Mouse (Mus musculus) intestine, embryonic 15.5 days (tissue): Measurements from ENCODE around the gene Trp53inp2. TPM values are rescaled to one million over a fixed set of nuclear protein-coding genes. Genes with fewer than 3 reads are reported as not detected.

ENCODE experiments used
- ATAC-seq: fragments of 200-750 bp; cut with Nextera tagmentation; 2 replicates; pipeline ENCODE4 v1.8.0; 2017; ENCODE audit warnings: moderate TSS enrichment, moderate library complexity
- H3K27ac ChIP-seq: fragments of 300-500 bp; sonication (generic); 2 replicates; pipeline ENCODE4 v1.5.1; 2015; ENCODE audit warnings: mild to moderate bottlenecking, inconsistent platforms
- H3K27me3 ChIP-seq: fragments of 300-500 bp; sonication (generic); replicated peaks from 2 replicates; pipeline ENCODE4 v1.6.1; 2015; ENCODE audit warnings: inconsistent platforms
- H3K36me3 ChIP-seq: fragments of 300-500 bp; sonication (generic); 2 replicates; pipeline ENCODE4 v1.6.1; 2015; ENCODE audit warnings: inconsistent platforms
- H3K4me1 ChIP-seq: fragments of 300-500 bp; sonication (generic); replicated peaks from 2 replicates; pipeline ENCODE4 v1.6.1; 2015; ENCODE audit warnings: inconsistent platforms
- H3K4me2 ChIP-seq: fragments of 300-500 bp; sonication (generic); replicated peaks from 2 replicates; pipeline ENCODE4 v1.6.1; 2015; ENCODE audit warnings: mild to moderate bottlenecking, inconsistent platforms
- H3K4me3 ChIP-seq: fragments of 300-500 bp; sonication (generic); replicated peaks from 2 replicates; pipeline ENCODE4 v1.5.1; 2015; ENCODE audit warnings: inconsistent platforms
- H3K9ac ChIP-seq: fragments of 300-500 bp; sonication (generic); 2 replicates; pipeline ENCODE4 v1.6.1; 2015; ENCODE audit warnings: inconsistent platforms
- H3K9me3 ChIP-seq: fragments of 300-500 bp; sonication (generic); 2 replicates; pipeline ENCODE4 v1.6.1; 2016; ENCODE audit warnings: inconsistent platforms
- WGBS: fragments of 180-500 bp; shearing (Covaris S2); methylation state at CpG from one replicate; pipeline ENCODE4 v1.1.7; 2015; 5-methylcytosine and 5-hydroxymethylcytosine counted together
- polyA plus RNA-seq: library from polyadenylated mRNA; unstranded; fragments of >200 nt; fragmentation: Nextera tagmentation; extraction: Ambion mirVana; gene quantifications from 2 replicates; pipeline ENCODE4 v1.2.1, GENCODE M21; 2015

The Trp53inp2 gene
- polyA plus RNA-seq, 1 experiment from 2014 or later: 19.1 TPM

DNA sequence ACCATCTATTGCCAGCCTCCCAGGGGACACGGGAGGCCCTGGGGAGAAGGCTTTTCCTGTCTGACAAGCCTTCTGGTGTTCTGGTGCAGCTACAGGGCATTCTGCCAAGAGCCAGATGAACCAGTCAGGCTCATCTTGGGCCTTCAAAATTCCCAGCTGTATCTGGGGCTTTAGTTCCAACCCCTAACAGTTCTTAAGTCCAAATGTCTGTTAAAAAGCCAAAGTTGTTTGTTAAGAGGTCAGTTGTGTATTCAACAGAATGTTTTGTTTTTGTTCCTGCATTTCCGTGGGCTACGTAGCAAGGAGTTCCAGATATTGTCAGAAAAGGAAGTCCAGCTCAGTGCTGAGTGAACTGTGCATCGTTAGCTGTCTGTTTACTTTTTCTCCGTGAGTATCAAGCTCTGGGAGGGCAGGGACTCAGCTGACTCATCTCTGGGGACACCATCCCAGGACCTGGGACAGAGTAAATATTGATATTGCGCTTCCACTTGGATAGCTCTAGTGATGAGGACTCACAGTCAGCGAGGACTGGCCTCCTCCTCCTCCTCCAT, 11.5 kb upstream of the Trp53inp2 start:
- Histone ChIP-seq H3K4me3 (no peak overlapping the region), H3K4me1 (0 out of 2 replicates have a peak, but pooled peaks cover 8% of the 10 kb centered on the region), H3K27ac (peak overlapping the region; percentile 55), H3K9ac (no peak overlapping the region), H3K4me2 (peak overlapping the region; percentile 19), H3K27me3 (no peaks in the 10 kb centered on the region), H3K36me3 (no peaks in the 10 kb centered on the region), H3K9me3 (no peaks in the 10 kb centered on the region)
- peak; percentile 90 for ATAC-seq
- 15% methylated on average over 7 of the region's 7 CpGs for WGBS

DNA sequence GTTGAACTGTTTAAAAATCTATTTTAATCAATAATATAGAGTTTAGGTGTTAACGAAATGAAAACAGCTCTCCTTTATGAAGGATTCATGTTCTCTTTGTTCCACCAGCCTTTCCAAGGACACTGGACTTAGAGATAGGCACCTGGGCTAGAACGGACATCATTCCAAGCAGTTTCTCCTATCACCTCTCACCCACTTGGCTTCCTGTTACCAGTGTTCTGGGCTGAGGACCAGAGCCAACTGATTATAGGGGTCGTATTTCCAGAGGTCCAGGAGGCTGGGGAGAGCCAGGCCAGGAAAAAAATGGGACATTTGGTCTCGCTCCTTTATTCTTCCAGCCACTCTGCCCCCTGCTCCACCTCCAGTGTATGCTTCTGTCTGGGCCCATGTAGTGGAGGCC, 8.4 kb upstream of the Trp53inp2 start:
- Histone ChIP-seq H3K4me1 (0 out of 2 replicates have a peak, but pooled peaks cover 8% of the 10 kb centered on the region), H3K9ac (no peak overlapping the region), H3K4me2 (no peak overlapping the region), H3K4me3 (no peak overlapping the region), H3K27me3 (no peaks in the 10 kb centered on the region), H3K36me3 (no peaks in the 10 kb centered on the region), H3K27ac (no peak overlapping the region), H3K9me3 (no peaks in the 10 kb centered on the region)
- 62% methylated on average over 4 of the region's 4 CpGs for WGBS
- no peak for ATAC-seq

DNA sequence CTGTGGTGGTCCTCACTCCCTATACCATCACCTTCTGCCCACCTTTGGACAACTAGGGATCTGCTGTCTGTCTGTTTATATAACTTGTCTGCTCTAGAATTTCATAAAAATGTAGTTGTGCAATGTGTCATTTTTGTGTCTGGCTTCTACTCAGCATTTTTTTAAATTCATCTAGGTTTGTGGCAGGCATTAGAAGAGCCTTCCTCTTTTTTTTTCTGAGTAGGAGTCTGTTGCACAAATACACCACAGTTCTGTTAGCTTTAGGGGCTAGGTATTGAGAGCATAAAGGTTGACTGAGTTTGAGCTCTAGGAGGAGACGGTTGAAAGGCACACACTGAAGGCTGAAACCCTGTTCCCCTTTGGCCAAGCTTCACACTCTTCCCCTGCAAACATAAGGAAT, 7.6 kb upstream of the Trp53inp2 start:
- Histone ChIP-seq H3K4me2 (no peak overlapping the region), H3K27me3 (no peaks in the 10 kb centered on the region), H3K4me1 (0 out of 2 replicates have a peak, but pooled peaks cover 8% of the 10 kb centered on the region), H3K9me3 (no peaks in the 10 kb centered on the region), H3K36me3 (no peaks in the 10 kb centered on the region), H3K9ac (no peak overlapping the region), H3K4me3 (no peak overlapping the region), H3K27ac (no peak overlapping the region)
- ATAC-seq: no peak
- WGBS: 69% methylated on average over 1 of the region's 1 CpGs

DNA sequence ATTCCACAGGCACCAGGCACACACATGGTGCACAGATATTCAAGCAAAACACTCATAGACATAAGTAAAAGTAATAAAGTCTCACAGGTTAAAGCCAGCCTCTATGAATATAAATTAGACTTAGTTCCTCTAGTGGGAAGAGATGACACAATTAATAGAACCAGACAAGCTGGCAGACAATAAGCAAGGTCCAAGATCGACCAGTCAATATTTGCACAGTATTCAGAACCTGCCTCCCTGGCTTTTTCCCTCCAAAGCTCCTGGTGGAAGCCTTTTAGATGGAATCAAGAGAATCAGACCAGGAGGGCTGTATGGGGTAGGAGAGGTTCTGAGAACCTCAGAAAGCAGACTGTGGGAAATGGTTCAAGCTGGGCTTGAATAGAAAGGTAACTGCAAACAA, 7.0 kb upstream of the Trp53inp2 start:
- Histone ChIP-seq H3K27ac (no peak overlapping the region), H3K9ac (no peak overlapping the region), H3K4me3 (no peak overlapping the region), H3K36me3 (no peaks in the 10 kb centered on the region), H3K4me2 (no peak overlapping the region), H3K4me1 (0 out of 2 replicates have a peak, but pooled peaks cover 8% of the 10 kb centered on the region), H3K27me3 (no peaks in the 10 kb centered on the region), H3K9me3 (no peaks in the 10 kb centered on the region)
- ATAC-seq: no peak
- WGBS: 43% methylated on average over 1 of the region's 1 CpGs

- ATAC-seq: no peak
These were observed 6.3 kb upstream of the Trp53inp2 start for GRCm38 (mm10) chr2:155374521-155374920.

GRCm38 (mm10) chr2:155376191-155376590, 4.7 kb upstream of the Trp53inp2 start:
- ATAC-seq: no peak
- no peak overlapping the region for H3K9ac ChIP-seq
- 77% methylated on average over 10 of the region's 10 CpGs for WGBS

More at GRCm38 (mm10) chr2:155374521-155374920, 6.3 kb upstream of the Trp53inp2 start:
- Histone ChIP-seq H3K4me1 (0 out of 2 replicates have a peak, but pooled peaks cover 3% of the 10 kb centered on the region), H3K4me3 (no peak overlapping the region), H3K36me3 (no peaks in the 10 kb centered on the region), H3K27me3 (0 out of 2 replicates have a peak, but pooled peaks cover under 1% of the 10 kb centered on the region), H3K9ac (no peak overlapping the region), H3K9me3 (no peaks in the 10 kb centered on the region), H3K27ac (no peak overlapping the region), H3K4me2 (no peak overlapping the region)

DNA sequence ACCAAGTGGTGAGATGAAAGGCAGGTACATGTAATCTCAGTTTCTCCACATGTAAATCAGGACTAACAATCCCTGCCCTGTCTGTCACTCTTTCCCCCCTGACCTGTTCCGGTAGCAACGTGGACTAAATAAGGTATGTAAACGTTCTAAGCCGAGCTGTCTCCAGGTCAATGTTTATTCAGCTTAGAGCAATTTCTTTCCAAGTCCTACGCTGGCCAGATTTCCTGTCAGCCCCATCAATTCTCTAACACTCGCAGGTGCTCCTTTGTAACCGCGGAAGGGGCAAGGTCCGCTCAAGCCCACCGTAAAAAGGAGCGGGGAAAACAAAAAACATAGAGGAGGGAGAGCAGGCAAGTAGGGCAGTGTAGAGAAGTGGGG, 190 bp downstream of the Trp53inp2 start:
- Histone ChIP-seq H3K9ac (peak overlapping the region; percentile 79), H3K4me2 (peak overlapping the region; percentile 89), H3K4me1 (peaks cover 13% of the 10 kb centered on the region; the same call in 1 of the 2 replicates), H3K4me3 (peak overlapping the region; percentile 96), H3K27ac (peak overlapping the region; percentile 96; the same call in 1 of the 2 replicates), H3K36me3 (no peaks in the 10 kb centered on the region), H3K27me3 (peaks cover 5% of the 10 kb centered on the region; the same call in 1 of the 2 replicates), H3K9me3 (no peaks in the 10 kb centered on the region)
- ATAC-seq: no peak
- 2% methylated on average over 11 of the region's 11 CpGs for WGBS

More at GRCm38 (mm10) chr2:155376191-155376590, 4.7 kb upstream of the Trp53inp2 start:
- no peaks in the 10 kb centered on the region for H3K9me3 ChIP-seq
- H3K4me3 ChIP-seq: no peak overlapping the region
- H3K36me3 ChIP-seq: no peaks in the 10 kb centered on the region
- H3K4me2 ChIP-seq: no peak overlapping the region
- 0 out of 2 replicates have a peak, but pooled peaks cover 4% of the 10 kb centered on the region for H3K4me1 ChIP-seq
- peaks cover 5% of the 10 kb centered on the region; the same call in 1 of the 2 replicates for H3K27me3 ChIP-seq
- H3K27ac ChIP-seq: no peak overlapping the region

GRCm38 (mm10) chr2:155381643-155382331, 928 bp downstream of the Trp53inp2 start:
- Histone ChIP-seq H3K9me3 (no peaks in the 10 kb centered on the region), H3K9ac (peak overlapping the region; percentile 79), H3K36me3 (no peaks in the 10 kb centered on the region), H3K4me3 (peak overlapping the region; percentile 96), H3K27me3 (peaks cover 5% of the 10 kb centered on the region; the same call in 1 of the 2 replicates), H3K27ac (peak overlapping the region; percentile 96), H3K4me1 (peaks cover 16% of the 10 kb centered on the region; the same call in 1 of the 2 replicates), H3K4me2 (peak overlapping the region; percentile 89)
- peak; percentile 94 for ATAC-seq
- under 1% methylated on average over 68 of the region's 68 CpGs for WGBS

DNA sequence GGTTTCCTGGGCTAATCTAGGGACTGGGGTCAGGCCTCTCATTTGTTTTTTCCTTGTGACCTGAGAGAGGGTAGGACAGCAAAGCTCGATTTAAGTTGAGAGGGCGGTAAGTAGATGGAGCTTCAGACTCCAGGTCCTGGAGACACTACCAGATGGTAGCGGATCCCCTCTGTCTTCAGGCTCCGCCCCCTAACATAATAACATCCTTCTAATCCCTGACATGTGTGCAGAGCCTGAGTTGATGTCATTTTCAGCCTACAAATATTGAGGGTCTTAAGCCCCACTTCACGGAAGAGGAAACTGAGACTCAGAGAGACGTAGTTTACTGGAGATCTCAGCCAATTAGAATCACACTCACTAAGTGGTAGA, 1.5 kb downstream of the Trp53inp2 start:
- no peaks in the 10 kb centered on the region for H3K9me3 ChIP-seq
- H3K27me3 ChIP-seq: peaks cover 5% of the 10 kb centered on the region; the same call in 1 of the 2 replicates
- WGBS: 23% methylated on average over 6 of the region's 6 CpGs
- peak overlapping the region; percentile 89 for H3K4me2 ChIP-seq
- peak; percentile 24 for ATAC-seq
- peak overlapping the region; percentile 96 for H3K4me3 ChIP-seq
- peaks cover 16% of the 10 kb centered on the region; the same call in 1 of the 2 replicates for H3K4me1 ChIP-seq
- no peaks in the 10 kb centered on the region for H3K36me3 ChIP-seq
- peak overlapping the region; percentile 96 for H3K27ac ChIP-seq
- peak overlapping the region; percentile 79 for H3K9ac ChIP-seq

DNA sequence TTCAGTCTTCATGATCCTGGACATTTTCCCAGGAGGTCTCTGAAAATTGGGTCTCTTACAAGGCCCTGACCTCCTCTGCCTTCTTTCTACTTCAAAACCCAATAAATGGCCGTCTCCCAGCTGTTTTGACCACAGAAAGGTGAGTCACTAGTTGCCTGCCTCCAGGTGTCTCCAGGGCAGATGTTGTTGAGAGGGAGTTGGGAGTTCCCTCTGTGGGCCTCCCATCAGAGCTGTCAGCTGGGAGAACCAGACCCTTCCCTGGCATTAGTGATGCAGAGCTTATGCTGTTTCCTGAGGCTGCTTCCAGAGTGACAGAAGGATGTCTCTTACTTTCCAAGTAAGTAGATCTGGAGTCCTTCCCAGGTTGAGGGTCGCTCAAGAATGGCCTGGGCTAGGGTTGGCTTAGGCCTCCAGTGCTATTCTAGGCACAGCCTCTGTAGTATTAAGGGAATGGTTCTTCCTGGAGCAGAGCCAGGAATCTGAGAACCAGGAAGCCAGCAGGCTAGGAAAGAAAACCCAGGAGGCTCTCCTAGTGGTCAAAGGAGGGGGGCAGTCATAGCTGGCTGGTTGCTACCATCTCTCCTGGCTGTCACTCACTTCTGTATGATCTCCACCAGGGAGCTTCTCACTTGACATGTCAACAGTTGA, 2.1 kb downstream of the Trp53inp2 start:
- Histone ChIP-seq H3K4me2 (peak overlapping the region; percentile 89), H3K9ac (no peak overlapping the region), H3K9me3 (no peaks in the 10 kb centered on the region), H3K4me3 (no peak overlapping the region), H3K27me3 (peaks cover 5% of the 10 kb centered on the region; the same call in 1 of the 2 replicates), H3K36me3 (no peaks in the 10 kb centered on the region; the same call in 1 of the 2 replicates), H3K27ac (no peak overlapping the region), H3K4me1 (peaks cover 16% of the 10 kb centered on the region; the same call in 1 of the 2 replicates)
- 87% methylated on average over 2 of the region's 2 CpGs for WGBS
- no peak for ATAC-seq

DNA sequence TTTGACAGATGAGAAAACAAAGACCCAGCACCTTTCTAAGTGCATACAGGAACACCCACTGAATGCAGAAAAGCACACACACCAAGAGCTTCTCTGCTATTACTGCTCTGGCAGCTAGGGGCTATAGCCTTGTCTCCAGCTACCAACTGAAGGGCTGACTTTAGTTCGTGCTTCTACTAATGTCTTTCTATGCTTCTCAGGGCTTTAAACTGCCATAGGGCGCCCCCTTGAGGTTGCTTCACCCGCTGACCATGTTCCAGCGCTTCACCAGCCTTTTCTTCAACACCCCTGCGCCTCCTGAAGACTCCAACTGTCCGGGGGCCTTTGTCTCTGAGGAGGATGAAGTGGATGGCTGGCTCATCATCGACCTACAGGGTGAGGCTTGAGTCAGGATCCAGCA, 4.2 kb downstream of the Trp53inp2 start:
- H3K4me1 ChIP-seq: peaks cover 16% of the 10 kb centered on the region; the same call in 1 of the 2 replicates
- no peak overlapping the region for H3K4me3 ChIP-seq
- H3K4me2 ChIP-seq: no peak overlapping the region
- H3K9ac ChIP-seq: no peak overlapping the region
- no peak overlapping the region for H3K27ac ChIP-seq
- peaks cover 3% of the 10 kb centered on the region; the same call in 1 of the 2 replicates for H3K36me3 ChIP-seq
- no peaks in the 10 kb centered on the region; the same call in 1 of the 2 replicates for H3K27me3 ChIP-seq
- no peak for ATAC-seq
- WGBS: 27% methylated on average over 7 of the region's 7 CpGs
- no peaks in the 10 kb centered on the region for H3K9me3 ChIP-seq
